Comparison of ENCODE assay signal across 18 mouse cellular contexts in the genomic region with DNA sequence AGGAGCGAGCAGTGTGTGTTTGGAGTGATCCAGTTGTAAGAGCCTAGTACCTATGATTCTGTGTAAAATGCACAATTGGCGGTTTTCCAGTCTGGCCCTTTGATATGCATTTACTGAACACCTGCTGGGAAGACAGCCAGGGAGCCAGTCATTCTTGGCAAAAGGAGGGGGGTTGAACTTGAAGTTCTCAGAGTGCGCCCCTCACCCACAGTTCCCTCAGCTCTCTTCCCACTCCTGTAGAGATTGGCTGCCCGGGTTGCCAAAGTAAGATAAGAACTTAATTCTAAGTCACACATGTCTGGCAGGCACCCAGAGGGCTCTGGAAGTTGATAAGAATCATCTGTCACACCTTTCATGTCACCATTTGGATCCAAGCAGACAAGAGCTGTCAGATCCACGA. TPM values are rescaled to one million over a fixed set of nuclear protein-coding genes. Genes with fewer than 3 reads are reported as not detected.
DNase-seq lines count a peak whose midpoint lies in the region; ATAC-seq and TF ChIP-seq lines count a peak whose summit lies in the region.
"Had no signal": no experiment of that assay in that cellular context is flagged by ENCODE, and none has a peak within 500 bp of the region (broad histone marks: within the 10 kb centered on the region; RNA-seq: fewer than 3 reads in every experiment).

No protein-coding gene starts in this region.

- no peak overlapping the region for H3K9ac ChIP-seq in lung, embryonic 14.5 days
- H3K9ac ChIP-seq: liver, embryonic 15.5 days had no signal

- no peak for TF ChIP-seq POLR2A in brain, embryonic 14.5 days (IDR thresholded peaks at IDR 0.05; ENCODE audit: borderline replicate concordance, extremely low read depth, insufficient read depth, insufficient read length, poor library complexity, severe bottlenecking)

- no peaks in the 10 kb centered on the region for H3K36me3 ChIP-seq in heart, embryonic 10.5 days
- H3K36me3 ChIP-seq in lung, embryonic 14.5 days (ENCODE audit: insufficient read depth): no peaks in the 10 kb centered on the region
- H3K36me3 ChIP-seq: liver, embryonic 15.5 days had no signal

- peaks cover 11% of the 10 kb centered on the region; the same call in 1 of the 2 replicates for H3K4me1 ChIP-seq in heart, embryonic 10.5 days
- no peaks in the 10 kb centered on the region for H3K4me1 ChIP-seq in lung, embryonic 14.5 days (ENCODE audit: insufficient read depth)
- H3K4me1 ChIP-seq: liver, embryonic 15.5 days had no signal

- no peak overlapping the region for H3K27ac ChIP-seq in heart, embryonic 10.5 days
- H3K27ac ChIP-seq in lung, embryonic 14.5 days (ENCODE audit: low read depth): no peak overlapping the region
- H3K27ac ChIP-seq: kidney, postnatal 0 days; layer of hippocampus, adult 2 months; liver, embryonic 15.5 days had no signal

- DNase-seq in heart, postnatal 4 days: peak; percentile 12
- DNase-seq in heart, embryonic 10.5 days (ENCODE audit: low spot score): no peak
- peak; percentile 39 for DNase-seq in lung, embryonic 14.5 days
- DNase-seq in lung, postnatal 25 days (ENCODE audit: low spot score): no peak
- peak; percentile 54 for DNase-seq in ES-CJ7 (ENCODE audit: low read depth, low spot score)
- DNase-seq in brain, embryonic 14.5 days (ENCODE audit: low read depth): peak; percentile 87
- no peak for DNase-seq in embryo, embryonic 11 days
- no peak for DNase-seq in left cerebral cortex, adult 8-10 months (ENCODE audit: low spot score in 2 of 2)
- DNase-seq: adrenal gland, postnatal 36 days; B cell, adult 2 months; gastrocnemius, postnatal 25 days; lung, postnatal 36 days; right cerebral cortex, postnatal 4 days; thymus, postnatal 14 days had no signal

- no peak overlapping the region for H3K4me2 ChIP-seq in lung, embryonic 14.5 days
- H3K4me2 ChIP-seq: liver, embryonic 15.5 days had no signal

- H3K27me3 ChIP-seq in heart, embryonic 10.5 days (ENCODE audit: insufficient read depth, poor library complexity, severe bottlenecking): peaks cover 63% of the 10 kb centered on the region; the same call in 1 of the 2 replicates
- H3K27me3 ChIP-seq in lung, embryonic 14.5 days (ENCODE audit: insufficient read depth, low read length): no peaks in the 10 kb centered on the region
- H3K27me3 ChIP-seq: liver, embryonic 15.5 days had no signal

- no peak overlapping the region for H3K4me3 ChIP-seq in heart, embryonic 10.5 days
- no peak overlapping the region for H3K4me3 ChIP-seq in lung, embryonic 14.5 days (ENCODE audit: low read depth, low read length)
- H3K4me3 ChIP-seq: layer of hippocampus, adult 2 months; liver, embryonic 15.5 days had no signal

- TF ChIP-seq CTCF in lung, embryonic 14.5 days (IDR thresholded peaks at IDR 0.05; ENCODE audit: low read depth): no peak
- no peak for TF ChIP-seq CTCF in brain, embryonic 14.5 days (IDR thresholded peaks at IDR 0.05; ENCODE audit: borderline replicate concordance, extremely low read depth, insufficient read depth, insufficient read length)

- no peaks in the 10 kb centered on the region for H3K9me3 ChIP-seq in heart, embryonic 10.5 days
- H3K9me3 ChIP-seq in lung, embryonic 14.5 days (ENCODE audit: low read depth, low read length): no peaks in the 10 kb centered on the region
- H3K9me3 ChIP-seq: liver, embryonic 15.5 days had no signal

- WGBS in heart, embryonic 10.5 days: 30% methylated on average over 5 of the region's 5 CpGs
- whole genome bisulfite sequencing in lung, embryonic 14.5 days: 33% methylated on average over 5 of the region's 5 CpGs

- ATAC-seq in lung, embryonic 14.5 days (ENCODE audit: insufficient read depth): no peak

RNA-seq across cellular contexts. Expression of gene Slc6a1, which starts 18.0 kb away (rescaled TPM):
- under 1 TPM; 0.18 to 0.29 TPM for total RNA-seq in heart, postnatal 4 days (2021)
- polyA plus RNA-seq in heart, embryonic 10.5 days (2016; fragmentation: Nextera tagmentation; extraction: Ambion mirVana): 0.48 and 0.54 TPM in 2 replicates
- 0.46 TPM in 1 of 2 replicates, not detected in the other for polyA plus RNA-seq in lung, embryonic 14.5 days (2014; fragmentation: Nextera tagmentation; extraction: Ambion mirVana)
- 210 and 269 TPM in 2 replicates for polyA plus RNA-seq in brain, embryonic 14.5 days (2012; rRNA removed)
- 100 to 1,000 TPM; 289 to 321 (median 300) TPM for total RNA-seq in left cerebral cortex, adult 8-10 months (2022)
- total RNA-seq: adrenal gland, postnatal 36 days had no signal
- polyA plus RNA-seq: intestine, embryonic 14.5 days had no signal

Comparison
In these comparisons a context has a peak if more than half of its experiments do, and no peak if none do; other contexts are left out.
1. DNase-seq: peak in heart, postnatal 4 days (single experiment), lung, embryonic 14.5 days (single experiment), ES-CJ7 (single experiment) and brain, embryonic 14.5 days (single experiment); none in heart, embryonic 10.5 days (single experiment), lung, postnatal 25 days (single experiment), embryo, embryonic 11 days (single experiment) and left cerebral cortex, adult 8-10 months (0 of 2).
2. RNA of gene Slc6a1, which starts 18.0 kb away (polyA plus RNA-seq): 210 to 269 TPM in brain, embryonic 14.5 days; 0.48 to 0.54 TPM in heart, embryonic 10.5 days and 0.46 TPM in lung, embryonic 14.5 days; every median in the first group is over 100 times any median in the second.